Mouse (Mus musculus) layer of hippocampus, adult 11-12 months (tissue): ENCODE measurements around the gene Fam25c.
A peak's percentile ranks its signal among the peaks of the same experiment; 100 is the strongest.
"Not testable (repeated sequence)": the region's sequence is repeated elsewhere in the genome, so short reads cannot be mapped to it uniquely, and the experiment has no call there.

Experiments
- DNase-seq: peaks from one replicate; pipeline ENCODE4 v3.0.0; 2022; ENCODE audit warnings: low spot score

Gene Fam25c

GRCm38 (mm10) chr14:34355301-34355700 lies at the start of gene Fam25c:
Fam25c (minus strand) TSS chr14:34355433.
- no peak for DNase-seq

GRCm38 (mm10) chr14:34403424-34403823 lies 48.2 kb upstream of the Fam25c start:
- DNase-seq = no peak

- DNase-seq = no peak
These were observed 47.6 kb upstream of the Fam25c start for GRCm38 (mm10) chr14:34402871-34403270.

GRCm38 (mm10) chr14:34401135-34401534 lies 45.9 kb upstream of the Fam25c start:
- peak; percentile 83 for DNase-seq

DNA sequence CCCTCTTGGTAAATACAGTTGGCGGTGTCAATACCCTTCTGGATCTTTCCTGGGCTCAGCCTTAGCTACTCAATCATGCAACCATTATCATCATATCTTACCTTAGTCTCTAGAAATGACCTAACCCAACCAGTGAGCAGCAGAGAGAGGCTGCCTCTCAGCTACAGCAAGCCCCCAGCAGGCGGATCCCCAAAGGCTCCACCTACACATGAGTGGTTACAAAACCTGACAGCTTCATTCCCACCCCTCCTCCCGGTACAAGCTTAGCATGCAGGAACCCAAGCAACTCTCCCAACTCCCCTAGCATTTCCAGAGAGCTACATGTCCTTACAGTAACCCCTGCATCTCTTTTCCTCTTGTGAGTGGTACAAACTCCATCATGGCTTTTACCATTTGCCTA lies 44.8 kb upstream of the Fam25c start:
- DNase-seq = no peak

- no peak for DNase-seq
These were observed 44.1 kb upstream of the Fam25c start for GRCm38 (mm10) chr14:34399301-34399700.

DNA sequence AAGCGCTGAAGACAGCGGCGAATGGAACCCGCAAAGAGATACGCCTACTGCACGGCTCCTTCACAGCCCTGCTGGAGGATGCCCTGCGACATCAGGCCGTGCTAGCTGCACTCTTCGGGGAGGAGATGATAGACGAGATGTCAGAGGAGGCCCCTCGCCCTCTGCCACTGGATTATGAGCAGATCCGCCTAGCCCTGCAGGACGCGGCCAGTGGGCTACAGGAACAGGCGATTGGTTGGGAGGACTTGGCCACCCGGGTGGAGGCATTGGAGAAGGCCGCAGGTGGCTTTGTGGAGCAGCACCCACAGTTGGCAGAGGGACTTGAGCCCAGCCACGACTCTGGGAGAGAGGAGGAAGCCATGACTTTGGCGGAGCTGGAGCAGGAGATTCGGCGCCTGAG lies 43.7 kb upstream of the Fam25c start:
- DNase-seq = no peak

- DNase-seq = no peak
These were observed 42.6 kb upstream of the Fam25c start for GRCm38 (mm10) chr14:34397871-34398270.

GRCm38 (mm10) chr14:34393295-34393694 lies 38.1 kb upstream of the Fam25c start:
- no peak for DNase-seq

- no peak for DNase-seq
These were observed 27.9 kb upstream of the Fam25c start for GRCm38 (mm10) chr14:34382921-34383704.

- DNase-seq = no peak
These were observed 23.5 kb upstream of the Fam25c start for GRCm38 (mm10) chr14:34378560-34379331.

GRCm38 (mm10) chr14:34377121-34377520 lies 21.9 kb upstream of the Fam25c start:
- no peak for DNase-seq

DNA sequence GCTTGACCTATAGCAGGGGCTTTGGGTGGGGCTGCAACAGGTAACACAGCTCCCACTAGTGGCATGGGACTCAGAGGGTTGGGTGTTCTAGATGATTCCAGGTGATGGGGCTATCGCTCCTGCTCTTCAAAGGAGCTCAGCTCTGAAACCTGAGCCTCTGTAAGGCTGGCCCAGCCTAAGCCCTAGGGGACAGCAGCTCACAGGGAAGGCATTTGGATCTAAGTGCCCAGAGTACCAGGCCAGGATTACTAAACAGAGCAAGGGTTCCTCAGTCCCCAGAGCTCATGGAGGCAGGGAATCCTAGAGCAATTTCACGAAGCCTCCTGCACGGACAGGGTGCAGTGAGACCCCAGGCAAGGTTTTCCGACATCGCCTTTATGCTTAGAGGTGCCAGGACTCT lies 20.7 kb upstream of the Fam25c start:
- no peak for DNase-seq

GRCm38 (mm10) chr14:34375415-34375904 lies 20.2 kb upstream of the Fam25c start, which contains the start of gene Mmrn2:
Mmrn2 (plus strand) TSS chr14:34375465.
- no peak for DNase-seq

- no peak for DNase-seq
These were observed 19.3 kb upstream of the Fam25c start, which contains the start of gene Sncg for GRCm38 (mm10) chr14:34374577-34374976. Sncg (minus strand) TSS chr14:34374789.

DNA sequence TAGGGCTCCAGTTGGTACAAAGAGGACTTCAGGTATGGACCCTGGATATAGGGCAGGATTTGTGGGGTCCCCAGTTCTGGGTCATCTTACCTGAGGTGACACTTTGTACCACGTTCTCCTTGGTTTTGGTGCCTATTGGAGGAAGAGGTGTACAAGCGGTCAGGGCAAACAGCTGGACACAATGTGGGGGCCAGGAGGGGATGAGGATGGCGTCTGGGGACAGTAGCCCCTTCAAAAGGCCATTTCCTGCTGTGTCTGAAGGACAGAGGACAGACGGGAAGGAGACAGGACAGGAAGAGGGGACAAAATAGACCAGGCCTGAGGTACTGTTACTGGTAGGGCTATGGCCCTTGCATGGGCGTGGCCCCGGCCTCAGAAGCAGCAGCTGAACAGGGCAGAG lies 18.3 kb upstream of the Fam25c start:
- DNase-seq = no peak

- DNase-seq = peak; percentile 45
These were observed 17.4 kb upstream of the Fam25c start for GRCm38 (mm10) chr14:34372646-34373045.

DNA sequence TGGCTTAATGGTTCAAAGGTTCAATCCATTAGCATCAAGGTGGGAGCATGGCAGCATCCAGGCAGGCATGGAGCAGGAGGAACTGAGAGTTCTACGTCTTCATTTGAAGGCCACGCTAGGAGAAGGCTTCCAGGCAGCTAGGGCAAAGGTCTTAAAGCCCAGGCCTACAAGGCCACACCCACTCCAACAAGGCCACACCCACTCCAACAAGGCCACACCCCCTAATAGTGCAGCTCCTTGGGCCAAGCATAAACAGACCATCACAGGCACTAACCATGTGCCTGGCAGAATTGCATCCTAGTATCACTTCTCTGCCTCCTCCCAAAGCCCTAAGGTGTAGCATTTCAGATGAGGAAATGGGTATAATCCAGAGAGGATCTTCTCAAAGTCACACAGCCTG lies 16.5 kb upstream of the Fam25c start:
- DNase-seq = no peak

GRCm38 (mm10) chr14:34370921-34371320 lies 15.7 kb upstream of the Fam25c start:
- DNase-seq = no peak

- no peak for DNase-seq
These were observed 15.0 kb upstream of the Fam25c start for GRCm38 (mm10) chr14:34370203-34370602.

DNA sequence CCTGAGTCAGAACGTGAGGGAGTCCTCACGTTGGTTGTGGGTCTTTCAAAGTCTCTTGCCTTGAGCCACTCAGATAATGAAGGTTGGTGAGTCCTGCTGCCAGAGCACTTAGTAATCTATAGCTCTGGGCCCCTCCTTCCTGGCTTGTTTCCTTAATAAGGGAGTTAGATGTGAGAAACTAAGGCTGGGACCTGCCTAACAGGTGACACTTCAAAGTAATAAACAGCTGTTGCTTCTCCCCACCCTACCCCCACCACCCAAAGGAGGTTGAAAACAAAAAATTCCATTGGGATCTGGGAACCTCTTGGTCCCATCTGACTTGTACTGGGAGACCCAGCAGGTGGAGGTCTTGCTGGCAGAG lies 9.9 kb upstream of the Fam25c start:
- DNase-seq = no peak

DNA sequence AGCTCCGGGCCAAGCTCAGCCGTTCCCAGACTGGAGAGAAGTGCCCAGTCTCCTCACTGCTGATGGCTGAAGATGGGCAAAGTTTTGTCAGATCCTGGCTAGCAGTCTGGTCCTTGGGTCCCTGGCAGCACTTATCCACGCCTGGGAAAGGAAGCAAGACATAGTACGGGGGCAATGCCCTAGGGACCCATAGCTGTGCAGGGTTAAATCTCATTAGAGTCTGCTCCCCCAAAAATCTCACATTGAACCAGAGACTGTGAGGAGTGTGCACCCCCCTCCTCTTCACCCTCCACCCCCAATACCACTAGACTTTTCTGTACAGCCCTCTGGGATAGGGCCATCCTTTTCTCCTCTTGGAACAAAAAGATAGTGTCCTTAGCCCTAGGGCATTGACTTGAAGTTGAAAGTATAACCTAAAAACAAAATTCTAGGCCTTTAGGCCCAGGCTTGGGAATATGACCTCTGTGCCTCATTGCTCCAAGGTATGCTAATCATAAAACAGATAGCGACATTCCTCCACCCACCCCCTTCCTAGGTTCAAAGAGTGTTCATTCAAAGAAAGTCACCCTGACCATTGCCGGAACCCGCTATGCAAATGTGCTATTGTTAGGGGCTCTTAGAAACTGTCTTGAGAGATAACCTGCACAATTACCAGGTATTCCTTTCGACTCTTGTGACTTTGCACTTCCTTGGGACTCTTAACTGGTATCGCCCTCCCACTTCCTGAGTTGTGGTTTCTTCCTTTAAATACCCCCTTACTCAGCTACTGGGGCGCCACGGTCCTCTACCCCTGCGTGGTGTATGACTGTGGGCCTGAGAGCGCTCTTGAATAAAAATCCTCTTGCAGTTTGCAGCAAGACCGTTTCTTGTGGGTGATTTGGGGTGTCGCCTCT lies 9.3 kb upstream of the Fam25c start:
- not testable (repeated sequence) for DNase-seq
